Mouse (Mus musculus): ENCODE results near the gene Myh9. TPM values are rescaled to one million over a fixed set of nuclear protein-coding genes. Genes with fewer than 3 reads are reported as not detected.

Myh9 gene
- total RNA-seq, 2 experiments from 2014 or later = 98.3 to 195 TPM

DNA sequence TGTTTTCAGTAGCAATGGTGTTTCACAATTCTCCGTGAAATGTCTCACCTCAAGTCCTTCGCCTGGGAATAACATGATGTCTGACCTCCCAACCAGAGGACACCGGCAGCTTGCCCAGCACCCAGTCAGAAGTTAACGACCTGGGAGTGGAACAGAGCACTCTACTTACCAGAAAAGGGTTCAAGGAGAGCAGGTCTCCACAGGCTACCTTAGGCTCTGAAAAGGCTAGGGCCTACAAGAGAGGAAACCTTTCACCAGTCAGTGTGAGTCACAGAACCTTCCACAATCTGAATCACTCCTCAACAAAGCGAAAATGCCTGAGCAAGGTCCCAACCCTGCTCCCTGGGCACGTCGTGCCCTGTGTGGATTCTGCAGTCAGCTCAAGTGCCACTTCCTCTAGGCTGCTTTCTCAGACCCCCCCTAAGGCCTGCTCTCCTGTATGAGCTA, 9.5 kb downstream of the Myh9 start:
- no peak for ATAC-seq (replicated peaks; ENCODE audit: low FRiP score, low TSS enrichment, poor library complexity, severe bottlenecking)

DNA sequence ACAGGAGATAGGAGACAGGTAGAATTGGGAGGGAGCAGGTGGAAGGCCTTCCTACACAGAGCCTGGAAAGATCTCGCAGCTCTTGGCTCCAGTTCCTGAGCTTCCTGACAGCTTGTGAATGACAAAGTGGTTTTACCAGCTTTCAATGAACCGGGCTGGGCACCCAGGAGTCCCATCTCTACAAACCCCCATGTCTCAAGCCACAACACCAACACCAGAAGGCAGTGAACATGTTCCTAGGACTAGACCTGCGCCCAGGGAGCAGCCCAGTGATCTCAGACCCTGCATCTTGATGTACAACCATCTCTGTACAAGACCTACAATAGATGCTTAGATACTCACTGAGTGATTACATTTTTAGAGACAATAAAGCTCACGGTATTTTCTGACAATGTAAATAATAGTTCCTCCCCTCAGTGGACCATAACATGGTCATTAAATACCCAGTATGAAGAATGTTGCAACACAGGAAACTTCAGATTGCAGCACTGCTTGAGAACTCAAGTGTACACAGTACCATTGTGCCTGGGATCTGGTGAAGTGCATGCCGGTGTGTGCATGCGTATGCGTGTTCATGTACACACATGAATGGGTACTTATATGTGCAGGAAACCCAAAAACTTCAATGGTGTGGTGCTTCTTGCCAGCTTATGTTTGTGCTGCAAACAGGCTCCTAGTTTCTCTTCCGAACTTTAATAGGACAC, 10.1 kb downstream of the Myh9 start:
- ATAC-seq (replicated peaks; ENCODE audit: low FRiP score, low TSS enrichment, poor library complexity, severe bottlenecking) = no peak

GRCm38 (mm10) chr15:77831138-77831579, 10.8 kb downstream of the Myh9 start:
- ATAC-seq (replicated peaks; ENCODE audit: low FRiP score, low TSS enrichment, poor library complexity, severe bottlenecking) = no peak

- ATAC-seq (replicated peaks; ENCODE audit: low FRiP score, low TSS enrichment, poor library complexity, severe bottlenecking) = no peak
Measured at GRCm38 (mm10) chr15:77830481-77831137, 11.4 kb downstream of the Myh9 start.

GRCm38 (mm10) chr15:77829542-77829941, 12.4 kb downstream of the Myh9 start:
- no peak for ATAC-seq (replicated peaks; ENCODE audit: low FRiP score, low TSS enrichment, poor library complexity, severe bottlenecking)

DNA sequence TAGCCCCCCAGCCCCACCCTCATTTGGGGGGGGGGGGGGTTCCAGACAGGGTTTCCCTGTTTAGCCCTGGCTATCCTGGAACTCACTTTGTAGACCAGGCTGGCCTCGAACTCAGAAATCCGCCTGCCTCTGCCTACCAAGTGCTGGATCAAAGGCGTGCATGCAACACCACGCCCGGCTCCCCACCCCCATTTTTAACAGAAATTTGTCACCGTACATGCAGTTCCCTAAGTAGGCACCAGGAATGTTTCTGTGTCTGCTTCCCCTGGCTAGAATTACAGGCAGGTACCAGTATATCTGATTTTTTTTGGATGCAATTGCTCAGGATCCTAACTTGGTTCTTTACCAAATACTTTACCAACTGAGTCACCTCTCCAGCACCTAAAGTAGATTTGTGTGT, 13.1 kb downstream of the Myh9 start:
- ATAC-seq (replicated peaks; ENCODE audit: low FRiP score, low TSS enrichment, poor library complexity, severe bottlenecking) = no peak

- no peak for ATAC-seq (replicated peaks; ENCODE audit: low FRiP score, low TSS enrichment, poor library complexity, severe bottlenecking)
Measured at GRCm38 (mm10) chr15:77828242-77828641, 13.7 kb downstream of the Myh9 start.

GRCm38 (mm10) chr15:77827794-77828193, 14.2 kb downstream of the Myh9 start:
- ATAC-seq (replicated peaks; ENCODE audit: low FRiP score, low TSS enrichment, poor library complexity, severe bottlenecking) = no peak

DNA sequence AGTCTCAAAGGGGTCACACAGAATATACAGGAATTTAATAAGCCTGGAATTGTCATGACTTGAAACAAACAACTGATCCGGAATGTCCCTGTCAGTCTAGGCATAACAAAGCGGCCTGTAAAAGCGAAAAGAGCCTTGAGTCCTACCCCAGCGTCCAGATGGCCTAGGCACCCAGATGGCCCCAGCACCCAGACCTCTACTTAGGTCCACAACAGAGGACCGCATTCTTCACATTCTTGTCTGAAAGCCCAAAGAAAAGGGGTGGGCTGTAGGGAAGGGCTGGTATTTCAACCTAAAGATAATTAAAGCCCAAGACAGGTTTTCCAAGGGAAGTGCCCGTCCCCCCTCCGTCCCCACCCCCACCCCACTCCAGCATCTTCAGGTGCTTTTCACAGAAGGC, 14.6 kb downstream of the Myh9 start:
- no peak for ATAC-seq (replicated peaks; ENCODE audit: low FRiP score, low TSS enrichment, poor library complexity, severe bottlenecking)

DNA sequence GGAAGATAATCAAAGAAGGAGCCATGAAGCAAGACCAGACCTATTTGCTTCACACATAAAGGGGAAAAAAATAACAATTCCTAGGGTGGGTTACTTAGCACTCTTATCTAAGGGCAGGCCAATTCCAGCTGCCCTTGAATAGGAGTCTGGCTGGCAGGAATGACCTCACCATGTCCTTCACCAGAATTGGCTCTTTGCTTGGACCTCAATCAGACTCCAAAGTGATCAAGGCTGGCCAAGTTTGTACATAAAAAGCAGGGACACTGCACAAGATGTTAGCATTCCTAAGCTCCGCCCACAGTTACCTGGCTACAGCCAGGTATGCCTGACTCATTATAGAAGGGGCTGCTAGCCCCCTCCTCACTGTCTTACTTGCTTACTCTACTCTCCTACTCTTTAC, 16.6 kb downstream of the Myh9 start:
- ATAC-seq (replicated peaks; ENCODE audit: low FRiP score, low TSS enrichment, poor library complexity, severe bottlenecking) = no peak

GRCm38 (mm10) chr15:77824321-77824720, 17.7 kb downstream of the Myh9 start:
- no peak for ATAC-seq (replicated peaks; ENCODE audit: low FRiP score, low TSS enrichment, poor library complexity, severe bottlenecking)

DNA sequence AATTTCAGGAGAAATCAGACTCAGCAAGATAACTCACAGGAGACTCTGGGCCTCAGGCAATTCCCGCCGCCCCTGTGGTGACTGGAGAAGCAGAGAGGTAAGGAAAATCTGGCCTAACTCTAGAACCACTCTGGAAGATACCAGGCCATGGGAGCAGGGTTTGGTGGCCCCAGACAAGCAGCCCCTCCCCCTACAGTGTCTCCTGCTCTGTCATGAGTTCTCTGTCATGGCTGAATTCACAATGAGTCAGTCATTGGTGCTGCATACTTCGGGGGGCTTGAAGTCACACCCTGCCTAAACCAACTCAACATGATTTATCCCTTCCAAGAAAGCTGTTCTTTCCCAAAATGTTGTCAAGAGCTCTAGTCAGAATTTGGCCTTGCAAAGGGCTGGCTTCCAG, 18.3 kb downstream of the Myh9 start:
- no peak for ATAC-seq (replicated peaks; ENCODE audit: low FRiP score, low TSS enrichment, poor library complexity, severe bottlenecking)

- peak; percentile 11; the same call in 1 of the 2 replicates for ATAC-seq (replicated peaks; ENCODE audit: low FRiP score, low TSS enrichment, poor library complexity, severe bottlenecking)
Measured at GRCm38 (mm10) chr15:77823196-77823595, 18.8 kb downstream of the Myh9 start.

DNA sequence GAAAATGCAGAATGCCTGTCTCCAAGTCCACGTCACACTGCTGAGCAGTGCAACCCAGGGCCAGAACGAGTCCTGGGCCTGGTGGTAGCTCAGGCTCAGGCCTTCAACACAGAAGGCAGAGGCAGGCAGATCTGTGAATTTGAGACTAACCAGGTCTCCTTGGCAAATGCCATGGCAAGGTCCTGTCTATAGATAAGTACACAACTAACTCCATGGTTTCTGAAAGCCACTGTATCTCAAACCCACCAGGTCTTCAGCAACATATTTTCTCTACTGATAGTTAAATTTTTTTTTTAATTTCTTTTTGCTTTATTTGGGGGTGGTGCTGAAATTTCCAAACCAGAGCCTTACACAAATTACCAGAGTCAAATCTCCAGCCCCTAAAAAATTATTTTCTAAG, 19.3 kb downstream of the Myh9 start:
- ATAC-seq (replicated peaks; ENCODE audit: low FRiP score, low TSS enrichment, poor library complexity, severe bottlenecking) = peak; percentile 89

DNA sequence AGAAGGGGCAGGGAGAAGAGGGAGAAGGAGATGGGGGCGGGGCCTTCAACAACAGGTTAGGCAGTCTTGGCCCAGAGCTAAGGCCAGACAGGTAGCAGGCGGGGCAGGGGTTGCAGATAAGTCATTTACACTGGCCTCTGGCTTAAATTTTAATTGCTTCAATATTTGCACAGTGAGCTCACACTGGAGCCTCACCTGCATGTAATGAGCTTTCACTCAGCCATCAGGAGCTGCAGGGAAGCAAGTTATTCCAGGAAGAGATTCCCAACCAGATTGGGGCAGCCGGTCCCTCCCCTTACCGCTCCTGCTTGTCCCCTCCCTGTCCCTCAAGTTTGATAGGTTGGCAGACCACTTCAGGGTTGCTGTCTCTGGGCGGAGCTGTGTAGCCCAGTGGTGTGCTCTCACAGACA, 19.9 kb downstream of the Myh9 start:
- ATAC-seq (replicated peaks; ENCODE audit: low FRiP score, low TSS enrichment, poor library complexity, severe bottlenecking) = no peak

DNA sequence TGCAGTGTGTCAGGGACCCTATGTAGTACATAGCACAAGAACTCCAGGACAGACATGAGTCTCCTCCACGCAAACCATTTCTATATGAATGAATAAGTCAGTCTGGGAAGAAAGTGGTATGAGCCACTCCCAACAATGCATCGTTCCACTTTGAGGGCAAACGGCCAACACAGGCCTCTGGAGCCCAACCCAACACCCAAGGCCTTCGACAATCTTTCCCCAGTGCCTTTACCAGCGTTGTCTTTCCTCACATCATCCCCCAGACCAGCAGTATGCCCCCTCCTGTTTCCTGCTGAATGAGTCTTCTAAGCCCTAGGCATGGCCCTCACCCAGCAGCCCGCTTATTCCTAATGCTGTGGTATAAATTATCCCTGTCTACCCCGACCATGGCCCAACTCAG, 20.6 kb downstream of the Myh9 start:
- peak; percentile 41 for ATAC-seq (replicated peaks; ENCODE audit: low FRiP score, low TSS enrichment, poor library complexity, severe bottlenecking)

DNA sequence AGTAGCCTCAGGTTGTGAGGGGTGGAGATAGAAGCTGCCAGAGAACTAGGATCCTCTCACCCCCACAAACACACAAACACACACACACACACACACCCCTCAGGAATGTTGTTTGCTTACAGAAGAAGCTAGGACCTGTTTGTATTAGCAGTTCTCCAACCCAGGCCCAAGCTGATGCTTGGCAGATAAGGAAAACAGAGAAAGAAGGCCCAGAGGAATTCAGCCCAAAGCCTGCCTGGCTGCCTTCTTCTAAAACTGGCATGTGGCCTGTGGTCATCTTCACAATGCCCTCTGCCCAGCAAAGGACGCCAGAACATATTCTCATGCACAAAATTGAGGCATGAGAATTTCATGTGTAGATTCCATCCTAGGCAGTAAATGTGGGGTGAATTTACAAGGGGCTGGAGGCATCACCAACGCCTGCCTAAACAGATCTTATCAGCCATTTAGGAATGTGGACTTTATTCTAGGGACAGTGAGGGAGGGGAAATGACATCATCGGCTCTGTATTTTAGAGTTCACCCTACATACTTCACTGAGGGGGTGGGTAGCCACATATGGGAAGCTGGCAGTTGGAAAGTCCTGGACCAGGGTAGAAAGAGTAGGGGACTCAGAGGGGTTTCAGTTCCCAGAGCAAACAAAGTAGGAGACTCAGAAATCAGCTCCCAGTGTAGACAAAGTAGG, 21.4 kb downstream of the Myh9 start:
- ATAC-seq (replicated peaks; ENCODE audit: low FRiP score, low TSS enrichment, poor library complexity, severe bottlenecking) = no peak

GRCm38 (mm10) chr15:77819894-77820387, 22.0 kb downstream of the Myh9 start:
- no peak for ATAC-seq (replicated peaks; ENCODE audit: low FRiP score, low TSS enrichment, poor library complexity, severe bottlenecking)

DNA sequence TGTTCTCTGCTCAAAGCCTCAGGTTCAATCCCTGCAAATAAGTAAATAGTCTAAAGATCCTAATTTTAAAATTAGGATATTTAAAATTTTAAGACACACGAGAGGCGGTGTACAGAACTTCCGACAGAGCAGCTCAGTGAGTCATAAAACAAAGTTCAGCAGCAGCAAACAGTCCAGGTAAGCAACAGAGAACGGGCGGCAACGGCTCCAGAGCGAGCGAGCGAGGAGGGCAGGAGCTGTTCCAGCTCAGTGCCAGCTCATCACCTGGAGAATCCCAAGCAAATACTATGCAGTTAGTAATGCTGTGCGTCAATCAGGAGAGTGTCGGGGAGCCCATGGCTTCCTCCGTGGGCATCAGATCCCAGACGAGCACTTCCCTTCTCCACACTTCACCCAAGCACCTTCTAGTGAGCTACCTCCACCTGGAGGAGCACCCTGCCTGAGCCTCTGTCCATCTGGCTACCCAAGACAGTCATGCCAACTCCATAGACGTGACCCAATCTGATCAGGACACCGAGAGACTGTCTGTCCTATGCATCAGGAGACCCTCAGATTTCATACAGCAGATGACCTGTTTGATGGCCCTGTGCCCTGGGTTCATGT, 23.3 kb downstream of the Myh9 start:
- no peak for ATAC-seq (replicated peaks; ENCODE audit: low FRiP score, low TSS enrichment, poor library complexity, severe bottlenecking)

GRCm38 (mm10) chr15:77817417-77817816, 24.6 kb downstream of the Myh9 start:
- ATAC-seq (replicated peaks; ENCODE audit: low FRiP score, low TSS enrichment, poor library complexity, severe bottlenecking) = no peak
